ENCODE assay signal across 27 mouse cellular contexts in genomic region chr12:111720222-111720621, GRCm38 (mm10).
"Had no signal": no experiment of that assay in that cellular context is flagged by ENCODE, and none has a peak within 500 bp of the region (broad histone marks: within the 10 kb centered on the region; RNA-seq: fewer than 3 reads in every experiment).

No protein-coding gene starts in this region.

- H3K27me3 ChIP-seq: heart, embryonic 13.5 days; heart, embryonic 15.5 days; hindbrain, embryonic 13.5 days; hindbrain, embryonic 15.5 days; kidney, embryonic 15.5 days; limb, embryonic 13.5 days; limb, embryonic 15.5 days; liver, embryonic 12.5 days had no signal

- H3K4me3 ChIP-seq: heart, adult 2 months; heart, embryonic 13.5 days; heart, embryonic 15.5 days; hindbrain, embryonic 13.5 days; hindbrain, embryonic 15.5 days; kidney, embryonic 15.5 days; limb, embryonic 13.5 days; limb, embryonic 15.5 days; liver, embryonic 12.5 days had no signal

- H3K9me3 ChIP-seq: heart, embryonic 13.5 days; heart, embryonic 15.5 days; hindbrain, embryonic 13.5 days; hindbrain, embryonic 15.5 days; kidney, embryonic 15.5 days; limb, embryonic 13.5 days; limb, embryonic 15.5 days; liver, embryonic 12.5 days had no signal

- ATAC-seq: hindbrain, postnatal 0 days; intestine, embryonic 16.5 days; liver, embryonic 12.5 days had no signal

- H3K27ac ChIP-seq: heart, adult 2 months; heart, embryonic 13.5 days; heart, embryonic 15.5 days; hindbrain, embryonic 13.5 days; hindbrain, embryonic 15.5 days; kidney, postnatal 0 days; limb, embryonic 13.5 days; limb, embryonic 15.5 days; liver, embryonic 12.5 days; liver, embryonic 14.5 days had no signal

- H3K4me1 ChIP-seq: heart, embryonic 13.5 days had no signal

- DNase-seq: gastrocnemius, postnatal 10 days; gastrocnemius, postnatal 36 days; heart, adult 11 months; heart, adult 2 months; heart, postnatal 14 days; heart, postnatal 36 days; kidney, adult 11 months; kidney, adult 2 months; kidney, adult 9 months; kidney, postnatal 14 days; kidney, postnatal 36 days; layer of hippocampus, adult 9-11 months; layer of hippocampus, postnatal 36 days; left cerebral cortex, postnatal 4 days had no signal

- H3K4me2 ChIP-seq: heart, embryonic 11.5 days; heart, embryonic 13.5 days; heart, embryonic 15.5 days; hindbrain, embryonic 13.5 days; hindbrain, embryonic 15.5 days; kidney, embryonic 15.5 days; limb, embryonic 13.5 days; limb, embryonic 15.5 days; liver, embryonic 12.5 days had no signal

- H3K9ac ChIP-seq: heart, embryonic 13.5 days; heart, embryonic 15.5 days; hindbrain, embryonic 13.5 days; hindbrain, embryonic 15.5 days; kidney, embryonic 15.5 days; limb, embryonic 13.5 days; limb, embryonic 15.5 days; liver, embryonic 12.5 days; liver, embryonic 14.5 days had no signal
